Mouse (Mus musculus) cerebellum, adult 2 months (tissue): ENCODE measurements around the gene Tenm2. TPM values are rescaled to one million over a fixed set of nuclear protein-coding genes. Genes with fewer than 3 reads are reported as not detected.

ENCODE experiments used
- DNase-seq, 2 experiments: peaks; one replicate each; pipeline ENCODE4 v3.0.0; 2021
- H3K27ac ChIP-seq: fragments of 200-500 bp; 2 replicates; pipeline ENCODE4 v1.5.1; 2012; ENCODE audit warnings: low read length, control low read depth, inconsistent platforms; ENCODE audit not compliant: insufficient read depth
- H3K27me3 ChIP-seq: fragments of 200-500 bp; 2 replicates; pipeline ENCODE4 v1.6.1; 2012; ENCODE audit warnings: inconsistent platforms, mild to moderate bottlenecking, low read length, moderate library complexity; ENCODE audit not compliant: control insufficient read depth, insufficient read depth
- H3K4me1 ChIP-seq: fragments of 200-500 bp; 2 replicates; pipeline ENCODE4 v1.6.1; 2011; ENCODE audit warnings: low read length; ENCODE audit not compliant: control insufficient read depth, insufficient read depth
- H3K4me3 ChIP-seq: fragments of 200-500 bp; replicated peaks from 2 replicates; pipeline ENCODE3; 2011; ENCODE audit warnings: mild to moderate bottlenecking, low read depth, low read length, control low read depth; ENCODE audit not compliant: insufficient read depth
- CTCF ChIP-seq: fragments of 200-500 bp; IDR thresholded peaks from 2 replicates; pipeline ENCODE4 v1.5.1; 2011; ENCODE audit warnings: low read depth, mild to moderate bottlenecking, control low read depth, low read length, moderate library complexity, borderline replicate concordance; ENCODE audit not compliant: insufficient read depth
- POLR2A ChIP-seq: fragments of 200-500 bp; IDR thresholded peaks from 2 replicates; pipeline ENCODE4 v1.6.1; 2011; ENCODE audit warnings: low read length, control low read depth, borderline replicate concordance; ENCODE audit not compliant: insufficient read depth
- WGBS: fragments of 180-500 bp; shearing (Covaris S2); methylation state at CpG from one replicate; pipeline ENCODE4 v1.1.7; 2018; 5-methylcytosine and 5-hydroxymethylcytosine counted together
- polyA plus RNA-seq: library from polyadenylated mRNA; depleted of rRNA; stranded (reverse); fragments of >200 nt; gene quantifications from 2 replicates; pipeline ENCODE4 v1.2.3, GENCODE M21; 2012

The Tenm2 gene
- polyA plus RNA-seq, 1 experiment = 9.1 TPM

DNA sequence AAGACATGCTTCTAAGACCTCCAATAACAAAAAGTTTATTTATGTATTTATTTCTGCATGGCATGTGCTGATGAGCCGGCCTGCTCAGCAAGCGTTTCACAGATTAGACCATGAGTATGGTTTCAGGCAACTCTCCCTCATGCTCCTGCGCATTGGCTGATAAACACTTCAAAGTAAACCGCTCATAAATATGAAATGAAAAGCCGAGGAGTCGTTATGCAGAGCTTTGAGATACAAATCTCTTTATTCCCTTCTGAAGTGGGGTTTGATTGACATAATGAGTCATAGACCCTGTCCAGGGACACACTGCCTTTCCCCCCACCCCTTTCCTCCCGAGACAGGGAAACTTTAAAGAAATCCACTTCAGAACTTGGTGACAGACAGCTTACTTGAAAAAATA lies 348.3 kb downstream of the Tenm2 start:
- Histone ChIP-seq H3K27ac (no peak overlapping the region), H3K4me3 (no peak overlapping the region), H3K4me1 (no peaks in the 10 kb centered on the region; the same call in 1 of the 2 replicates), H3K27me3 (no peaks in the 10 kb centered on the region)
- no peak for DNase-seq
- WGBS = 68% methylated on average over 7 of the region's 7 CpGs
- TF ChIP-seq CTCF = no peak
- TF ChIP-seq POLR2A = no peak

DNA sequence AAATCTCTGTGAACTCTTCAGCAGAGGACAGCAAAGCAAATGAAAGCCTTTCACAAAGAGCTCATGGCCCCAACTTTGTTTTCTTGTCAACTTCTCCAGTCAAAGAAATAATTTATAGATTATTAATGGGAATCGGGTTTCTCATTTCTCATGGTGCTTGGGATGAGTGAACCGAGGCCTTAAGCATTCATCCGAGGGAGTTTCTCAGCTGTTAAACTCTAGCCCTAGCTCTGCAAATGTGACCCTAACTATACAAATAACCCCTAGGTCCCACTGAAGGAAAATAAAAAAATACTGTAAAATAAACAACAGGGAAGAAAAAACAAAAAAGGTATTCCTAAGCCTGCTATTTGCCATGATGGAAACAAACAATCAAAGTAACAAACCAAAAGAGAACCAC lies 349.6 kb downstream of the Tenm2 start:
- TF ChIP-seq CTCF = no peak
- no peak for TF ChIP-seq POLR2A
- Histone ChIP-seq H3K27me3 (no peaks in the 10 kb centered on the region), H3K4me1 (no peaks in the 10 kb centered on the region), H3K4me3 (no peak overlapping the region), H3K27ac (no peak overlapping the region)
- DNase-seq = no peak
- 91% methylated on average over 3 of the region's 3 CpGs for WGBS

DNA sequence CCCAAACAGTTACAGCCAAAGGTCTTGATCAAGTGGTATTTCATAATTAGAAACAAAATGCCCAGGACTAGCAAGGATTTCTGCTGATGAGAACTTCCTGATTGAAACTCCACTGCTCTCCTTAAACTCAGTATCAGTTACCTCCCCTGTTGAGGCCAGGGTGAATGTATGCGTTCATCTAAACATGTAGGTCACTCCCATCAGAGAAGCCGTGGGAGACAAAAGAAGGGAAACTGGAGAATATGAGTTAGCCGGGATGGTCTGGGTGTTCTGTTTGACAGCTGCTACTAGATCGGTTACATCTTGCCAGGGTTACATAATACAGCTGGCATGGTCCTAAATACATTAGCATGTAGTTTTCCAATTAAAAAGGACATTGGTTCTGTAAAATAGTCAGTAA lies 362.8 kb downstream of the Tenm2 start:
- no peak overlapping the region for H3K27ac ChIP-seq
- no peak for TF ChIP-seq POLR2A
- TF ChIP-seq CTCF = no peak
- no peaks in the 10 kb centered on the region for H3K4me1 ChIP-seq
- DNase-seq = no peak
- no peak overlapping the region for H3K4me3 ChIP-seq
- 19% methylated on average over 4 of the region's 4 CpGs for WGBS
- H3K27me3 ChIP-seq = no peaks in the 10 kb centered on the region

DNA sequence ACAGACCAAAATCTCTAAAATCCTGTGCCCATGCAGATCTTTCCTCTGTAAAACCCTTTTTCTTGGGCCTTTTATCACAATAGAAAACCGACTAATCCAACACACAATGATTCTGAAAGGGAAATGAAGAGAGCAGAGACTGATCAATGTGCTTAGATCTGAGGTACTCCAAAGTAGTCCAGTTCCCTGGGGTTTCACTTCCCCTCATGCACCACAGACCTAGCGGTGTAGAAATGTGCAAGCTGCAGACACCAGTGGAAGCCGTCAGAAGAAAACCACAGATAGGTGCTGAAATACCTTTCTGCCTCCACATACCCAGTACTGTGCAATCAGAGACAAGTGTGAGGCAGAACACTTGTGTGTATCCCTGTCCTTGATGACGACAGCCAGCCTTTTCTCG lies 365.2 kb downstream of the Tenm2 start:
- 86% methylated on average over 5 of the region's 5 CpGs for WGBS
- Histone ChIP-seq H3K4me3 (no peak overlapping the region), H3K27ac (no peak overlapping the region), H3K4me1 (no peaks in the 10 kb centered on the region), H3K27me3 (no peaks in the 10 kb centered on the region)
- no peak for DNase-seq
- no peak for TF ChIP-seq CTCF
- TF ChIP-seq POLR2A = no peak

DNA sequence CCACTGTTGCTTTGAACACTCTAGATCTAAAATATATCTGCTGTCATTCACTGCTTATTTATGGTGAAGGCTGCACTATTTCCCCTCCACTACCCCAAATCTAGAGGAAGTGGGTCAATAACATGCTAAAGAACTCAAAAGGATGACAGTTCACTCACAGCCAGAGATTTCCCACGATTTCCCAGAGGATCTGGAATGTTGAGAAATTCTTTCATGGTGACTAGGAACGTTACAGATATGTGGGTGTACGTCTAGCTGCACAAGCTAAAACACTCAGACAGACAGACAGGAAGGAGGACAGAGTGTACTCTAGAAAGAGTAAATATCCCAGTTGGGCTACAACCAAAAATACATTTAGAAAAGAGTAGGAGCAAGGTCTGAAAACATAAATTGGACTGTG lies 384.1 kb downstream of the Tenm2 start:
- TF ChIP-seq POLR2A (no peak), CTCF (no peak)
- no peak for DNase-seq
- Histone ChIP-seq H3K27me3 (no peaks in the 10 kb centered on the region), H3K4me3 (no peak overlapping the region), H3K27ac (no peak overlapping the region), H3K4me1 (no peaks in the 10 kb centered on the region)
- 63% methylated on average over 3 of the region's 3 CpGs for WGBS

DNA sequence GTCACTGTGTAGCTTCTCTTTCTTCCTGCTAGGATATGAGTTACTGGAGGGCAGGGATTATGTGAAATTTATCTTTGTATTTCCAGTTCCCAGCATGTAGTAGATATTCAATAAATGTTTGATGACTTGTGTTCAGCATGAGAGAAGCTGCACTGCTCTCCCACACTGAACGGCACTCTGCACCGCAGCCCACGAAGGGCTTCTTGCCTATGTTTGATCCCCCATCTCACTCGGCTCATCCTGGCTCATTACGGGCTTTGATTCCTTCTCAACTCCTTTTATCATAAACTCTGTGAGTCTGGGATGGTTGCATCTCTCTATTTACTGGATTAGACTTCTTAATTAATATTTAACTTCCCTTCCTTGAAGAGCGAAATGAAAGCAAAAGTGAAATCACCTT lies 388.3 kb downstream of the Tenm2 start:
- Histone ChIP-seq H3K4me1 (no peaks in the 10 kb centered on the region), H3K4me3 (no peak overlapping the region), H3K27ac (no peak overlapping the region), H3K27me3 (no peaks in the 10 kb centered on the region)
- no peak for DNase-seq
- no peak for TF ChIP-seq POLR2A
- no peak for TF ChIP-seq CTCF
- WGBS = 93% methylated on average over 6 of the region's 6 CpGs

DNA sequence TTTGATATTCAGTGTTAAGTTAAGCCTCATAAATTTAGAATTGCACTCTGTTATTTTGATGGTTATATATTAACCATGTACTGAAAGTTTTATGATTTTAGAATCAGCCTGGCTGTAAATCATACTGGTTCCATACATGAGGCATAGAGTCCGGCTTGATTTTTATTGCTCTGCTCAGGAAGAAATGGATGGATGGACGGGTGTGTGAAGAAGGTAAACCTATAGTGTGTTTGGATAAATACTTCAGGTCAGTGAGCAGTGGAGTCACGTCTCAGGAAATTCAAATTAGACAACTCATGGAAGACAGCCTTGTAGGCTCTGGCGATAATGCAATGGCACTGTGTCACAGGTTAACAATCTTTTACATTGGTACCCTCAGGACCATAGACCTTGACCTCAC lies 402.9 kb downstream of the Tenm2 start:
- TF ChIP-seq CTCF (no peak), POLR2A (no peak)
- Histone ChIP-seq H3K27ac (no peak overlapping the region), H3K27me3 (no peaks in the 10 kb centered on the region), H3K4me3 (no peak overlapping the region), H3K4me1 (no peaks in the 10 kb centered on the region)
- WGBS = 97% methylated on average over 4 of the region's 4 CpGs
- no peak for DNase-seq

DNA sequence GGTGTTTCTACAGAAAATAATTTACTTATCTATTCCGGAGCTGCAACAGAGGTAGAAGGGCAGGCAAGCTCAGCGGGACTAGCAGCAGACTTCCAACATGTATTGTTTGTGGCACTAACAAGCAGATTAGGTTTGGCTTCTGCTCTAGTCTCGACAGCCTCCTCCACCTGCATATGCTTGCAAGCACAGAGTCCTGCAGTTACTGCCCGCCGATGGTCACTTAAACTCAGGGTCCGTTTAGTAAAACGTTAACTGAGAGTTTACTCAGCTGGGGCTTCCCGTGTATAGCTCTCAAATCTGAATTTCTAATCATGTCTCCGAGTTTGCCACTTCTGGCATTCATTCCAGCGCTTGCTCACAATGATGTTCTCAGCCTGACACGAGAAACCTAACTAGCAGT lies 404.3 kb downstream of the Tenm2 start:
- no peak for DNase-seq
- Histone ChIP-seq H3K4me1 (no peaks in the 10 kb centered on the region), H3K27me3 (no peaks in the 10 kb centered on the region), H3K4me3 (no peak overlapping the region), H3K27ac (no peak overlapping the region)
- 62% methylated on average over 11 of the region's 11 CpGs for WGBS
- TF ChIP-seq CTCF (no peak), POLR2A (no peak)

DNA sequence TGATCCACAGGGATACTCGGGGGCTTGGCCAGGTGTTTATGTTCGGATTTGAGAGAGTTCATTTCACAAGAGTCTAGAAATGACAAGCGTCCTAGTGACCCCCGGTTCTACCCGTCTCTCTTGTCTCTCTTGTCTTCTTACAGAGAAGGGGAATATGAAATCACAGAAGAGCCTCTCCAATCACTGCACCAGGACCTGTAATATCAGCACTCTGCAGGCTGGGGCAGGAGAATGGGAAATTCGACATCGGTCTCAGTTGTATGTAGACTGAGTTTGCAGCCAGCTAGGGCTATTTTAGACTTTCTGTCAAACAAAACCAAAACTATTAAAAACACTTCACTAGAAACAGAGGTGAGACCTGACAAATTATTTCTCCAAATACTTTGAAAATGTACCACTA lies 411.1 kb downstream of the Tenm2 start:
- no peaks in the 10 kb centered on the region for H3K27me3 ChIP-seq
- TF ChIP-seq CTCF = no peak
- no peak for TF ChIP-seq POLR2A
- H3K4me1 ChIP-seq = no peaks in the 10 kb centered on the region
- H3K4me3 ChIP-seq = no peak overlapping the region
- WGBS = 48% methylated on average over 7 of the region's 7 CpGs
- no peak overlapping the region for H3K27ac ChIP-seq
- no peak for DNase-seq
